24 mouse cellular contexts compared by ENCODE assay signal in genomic region chr11:3544409-3544808, GRCm38 (mm10). TPM values are rescaled to one million over a fixed set of nuclear protein-coding genes. Genes with fewer than 3 reads are reported as not detected.
DNase-seq lines count a peak whose midpoint lies in the region; ATAC-seq and TF ChIP-seq lines count a peak whose summit lies in the region.
"Had no signal": no experiment of that assay in that cellular context is flagged by ENCODE, and none has a peak within 500 bp of the region (broad histone marks: within the 10 kb centered on the region; RNA-seq: fewer than 3 reads in every experiment).

No protein-coding gene starts in this region.

- no peak for ATAC-seq in midbrain, postnatal 0 days (ENCODE audit: low FRiP score)
- no peak for ATAC-seq in midbrain, embryonic 15.5 days (replicated peaks)
- ATAC-seq: forebrain, embryonic 14.5 days had no signal

- no peak for DNase-seq in heart, adult 2 months
- DNase-seq in heart, adult 18-20 months = no peak
- no peak for DNase-seq in liver, adult 2 months (ENCODE audit: extremely low read depth, low read depth, low spot score)
- DNase-seq in liver (no peak), ZHBTc4 (ENCODE audit: low read depth, low spot score) (peak; percentile 35)
- no peak for DNase-seq in midbrain, postnatal 0 days (ENCODE audit: low spot score)
- DNase-seq in right cerebral cortex, postnatal 4 days = no peak
- DNase-seq: adrenal gland, postnatal 10 days; cerebellum, adult 8-10 months; cerebellum, postnatal 36 days; heart, postnatal 14 days; kidney, adult 8-10 months; kidney, postnatal 14 days; left cerebral cortex, postnatal 4 days; lung, adult 2 months; thymus, adult 18-20 months; thymus, postnatal 25 days had no signal

- H3K4me3 ChIP-seq in heart, adult 2 months = no peak overlapping the region
- no peak overlapping the region for H3K4me3 ChIP-seq in liver, adult 2 months (ENCODE audit: insufficient read depth, low read depth, low read length)
- H3K4me3 ChIP-seq in midbrain, postnatal 0 days (ENCODE audit: low read depth, low read length) = no peak overlapping the region
- no peak overlapping the region for H3K4me3 ChIP-seq in midbrain, embryonic 15.5 days
- H3K4me3 ChIP-seq: hindbrain, embryonic 10.5 days; hindbrain, embryonic 15.5 days; neural tube, embryonic 13.5 days had no signal

- TF ChIP-seq POLR2A in heart, adult 2 months (IDR thresholded peaks at IDR 0.05; ENCODE audit: insufficient read depth, low read depth, low read length) = no peak
- no peak for TF ChIP-seq POLR2A in liver, adult 2 months (IDR thresholded peaks at IDR 0.05; ENCODE audit: extremely low read depth, insufficient read depth, low read length)

- H3K27me3 ChIP-seq in heart, adult 2 months (ENCODE audit: control insufficient read depth, insufficient read depth, low read length) = no peaks in the 10 kb centered on the region
- H3K27me3 ChIP-seq in liver, adult 2 months (ENCODE audit: control insufficient read depth, insufficient read depth, low read length) = no peaks in the 10 kb centered on the region
- no peaks in the 10 kb centered on the region for H3K27me3 ChIP-seq in midbrain, postnatal 0 days (ENCODE audit: insufficient read depth, low read length)
- no peaks in the 10 kb centered on the region for H3K27me3 ChIP-seq in midbrain, embryonic 15.5 days (replicated peaks)
- H3K27me3 ChIP-seq: hindbrain, embryonic 15.5 days; neural tube, embryonic 13.5 days had no signal

- no peak overlapping the region for H3K27ac ChIP-seq in heart, adult 2 months
- H3K27ac ChIP-seq in liver, adult 2 months (replicated peaks; ENCODE audit: insufficient read depth, low read depth, low read length) = no peak overlapping the region
- H3K27ac ChIP-seq in midbrain, postnatal 0 days (ENCODE audit: low read depth, low read length) = no peak overlapping the region
- H3K27ac ChIP-seq in midbrain, embryonic 15.5 days = no peak overlapping the region
- H3K27ac ChIP-seq: hindbrain, embryonic 10.5 days; hindbrain, embryonic 15.5 days; neural tube, embryonic 13.5 days had no signal

- WGBS in heart, adult 2 months = 97% methylated on average over 5 of the region's 5 CpGs
- WGBS in liver, adult 2 months = 98% methylated on average over 5 of the region's 5 CpGs
- WGBS in midbrain, postnatal 0 days = 94% methylated on average over 5 of the region's 5 CpGs
- WGBS in midbrain, embryonic 15.5 days = 93% methylated on average over 5 of the region's 5 CpGs

- no peaks in the 10 kb centered on the region for H3K79me2 ChIP-seq in heart, adult 2 months (replicated peaks; ENCODE audit: control insufficient read depth, insufficient read depth, low read length)
- H3K79me2 ChIP-seq in liver, adult 2 months (ENCODE audit: control insufficient read depth, insufficient read depth, low read length) = no peaks in the 10 kb centered on the region

- no peak overlapping the region for H3K9ac ChIP-seq in heart, adult 2 months (ENCODE audit: low read depth, low read length)
- no peak overlapping the region for H3K9ac ChIP-seq in liver, adult 2 months (ENCODE audit: low read depth, low read length)
- no peak overlapping the region for H3K9ac ChIP-seq in midbrain, postnatal 0 days (replicated peaks; ENCODE audit: low read length, poor library complexity, severe bottlenecking)
- H3K9ac ChIP-seq in midbrain, embryonic 15.5 days = no peak overlapping the region
- H3K9ac ChIP-seq: hindbrain, embryonic 15.5 days; neural tube, embryonic 13.5 days had no signal

- TF ChIP-seq CTCF in heart, adult 2 months (IDR thresholded peaks at IDR 0.05) = peak; percentile 47
- TF ChIP-seq CTCF in liver, adult 2 months (IDR thresholded peaks at IDR 0.05; ENCODE audit: low read depth, low read length) = 0 out of 2 replicates have a peak, but pooled peaks have one; percentile 16
- TF ChIP-seq CTCF in midbrain, postnatal 0 days (IDR thresholded peaks at IDR 0.05) = peak; percentile 26; the same call in 1 of the 2 replicates

- H3K9me3 ChIP-seq in midbrain, postnatal 0 days (ENCODE audit: low read length) = no peaks in the 10 kb centered on the region
- no peaks in the 10 kb centered on the region for H3K9me3 ChIP-seq in midbrain, embryonic 15.5 days
- H3K9me3 ChIP-seq: hindbrain, embryonic 15.5 days had no signal

- no peaks in the 10 kb centered on the region for H3K36me3 ChIP-seq in heart, adult 2 months (ENCODE audit: control insufficient read depth, insufficient read depth, low read length)
- H3K36me3 ChIP-seq in liver, adult 2 months (ENCODE audit: control insufficient read depth, insufficient read depth, low read length) = no peaks in the 10 kb centered on the region
- H3K36me3 ChIP-seq in midbrain, postnatal 0 days (ENCODE audit: insufficient read depth, low read length) = no peaks in the 10 kb centered on the region
- no peaks in the 10 kb centered on the region for H3K36me3 ChIP-seq in midbrain, embryonic 15.5 days (replicated peaks)
- H3K36me3 ChIP-seq: hindbrain, embryonic 10.5 days; hindbrain, embryonic 15.5 days; neural tube, embryonic 13.5 days had no signal

- TF ChIP-seq EP300 in heart, adult 2 months (IDR thresholded peaks at IDR 0.05; ENCODE audit: insufficient read depth, low read depth, low read length) = no peak

- intact Hi-C loops in heart, adult 2 months (cut with DNase I) = no loop called here

- H3K4me1 ChIP-seq in heart, adult 2 months (ENCODE audit: control insufficient read depth, insufficient read depth, low read length) = peaks cover 6% of the 10 kb centered on the region; the same call in 1 of the 2 replicates
- no peaks in the 10 kb centered on the region for H3K4me1 ChIP-seq in liver, adult 2 months (ENCODE audit: control insufficient read depth, insufficient read depth, low read length)
- no peaks in the 10 kb centered on the region for H3K4me1 ChIP-seq in midbrain, postnatal 0 days (ENCODE audit: insufficient read depth, low read length)
- H3K4me1 ChIP-seq in midbrain, embryonic 15.5 days = no peaks in the 10 kb centered on the region
- H3K4me1 ChIP-seq: hindbrain, embryonic 15.5 days had no signal

- H3K4me2 ChIP-seq in midbrain, postnatal 0 days (ENCODE audit: low read depth, low read length, poor library complexity, severe bottlenecking) = no peak overlapping the region
- H3K4me2 ChIP-seq in midbrain, embryonic 15.5 days = no peak overlapping the region
- H3K4me2 ChIP-seq: hindbrain, embryonic 15.5 days; midbrain, embryonic 11.5 days; neural tube, embryonic 13.5 days had no signal

RNA-seq across cellular contexts. Expression of gene Smtn, which starts 4.0 kb away (rescaled TPM):
- total RNA-seq in heart, adult 2 months (2021) = 100 to 1,000 TPM; 137 to 154 TPM
- 159 and 167 TPM in 2 replicates for polyA plus RNA-seq in heart, adult 2 months (2012; rRNA removed)
- total RNA-seq in heart, adult 18-20 months (2021) = 100 to 1,000 TPM; 139 to 154 TPM
- 2.2 and 4.4 TPM in 2 replicates for total RNA-seq in liver, adult 2 months (2014; rRNA removed)
- polyA plus RNA-seq in liver, adult 2 months (2012; rRNA removed) = 2.8 and 2.9 TPM in 2 replicates
- 7.3 and 9.9 TPM in 2 replicates for total RNA-seq in midbrain, postnatal 0 days (2014; rRNA removed)
- polyA plus RNA-seq in midbrain, postnatal 0 days (2015; fragmentation: Nextera tagmentation; extraction: Ambion mirVana) = 8.0 and 8.1 TPM in 2 replicates
- polyA plus RNA-seq in midbrain, embryonic 15.5 days (2015; fragmentation: Nextera tagmentation; extraction: Ambion mirVana) = 16.0 and 17.9 TPM in 2 replicates

RNA-seq across cellular contexts. Expression of gene Selenom, which starts 29.9 kb away (rescaled TPM):
- 10 to 100 TPM; 41.7 to 42.8 TPM for total RNA-seq in heart, adult 2 months (2021)
- 67.8 and 78.3 TPM in 2 replicates for polyA plus RNA-seq in heart, adult 2 months (2012; rRNA removed)
- total RNA-seq in heart, adult 18-20 months (2021) = 10 to 100 TPM; 39.8 to 40.3 TPM
- total RNA-seq in liver, adult 2 months (2014; rRNA removed) = 2.4 and 2.6 TPM in 2 replicates
- 6.3 and 6.7 TPM in 2 replicates for polyA plus RNA-seq in liver, adult 2 months (2012; rRNA removed)
- 244 and 290 TPM in 2 replicates for total RNA-seq in midbrain, postnatal 0 days (2014; rRNA removed)
- polyA plus RNA-seq in midbrain, postnatal 0 days (2015; fragmentation: Nextera tagmentation; extraction: Ambion mirVana) = 298 and 349 TPM in 2 replicates
- 72.7 and 75.6 TPM in 2 replicates for polyA plus RNA-seq in midbrain, embryonic 15.5 days (2015; fragmentation: Nextera tagmentation; extraction: Ambion mirVana)

RNA-seq across cellular contexts. Expression of gene Inpp5j, which starts 39.8 kb away (rescaled TPM):
- 10 to 100 TPM; 23.4 to 23.6 TPM for total RNA-seq in heart, adult 2 months (2021)
- polyA plus RNA-seq in heart, adult 2 months (2012; rRNA removed) = 20.1 and 22.2 TPM in 2 replicates
- 10 to 100 TPM; 16.7 to 18.2 TPM for total RNA-seq in heart, adult 18-20 months (2021)
- total RNA-seq in liver, adult 2 months (2014; rRNA removed) = not detected in 2 replicates
- 0.05 and 0.07 TPM in 2 replicates for polyA plus RNA-seq in liver, adult 2 months (2012; rRNA removed)
- 10.5 and 10.6 TPM in 2 replicates for total RNA-seq in midbrain, postnatal 0 days (2014; rRNA removed)
- 17.3 and 19.3 TPM in 2 replicates for polyA plus RNA-seq in midbrain, postnatal 0 days (2015; fragmentation: Nextera tagmentation; extraction: Ambion mirVana)
- polyA plus RNA-seq in midbrain, embryonic 15.5 days (2015; fragmentation: Nextera tagmentation; extraction: Ambion mirVana) = 7.5 and 7.9 TPM in 2 replicates

RNA-seq across cellular contexts. Expression of gene Pla2g3, which starts 56.3 kb away (rescaled TPM):
- under 1 TPM in 1 of 2 experiments, not detected in 1; 0.09 TPM for total RNA-seq in heart, adult 2 months (2021)
- 0.23 and 0.25 TPM in 2 replicates for polyA plus RNA-seq in heart, adult 2 months (2012; rRNA removed)
- total RNA-seq in heart, adult 18-20 months (2021) = under 1 TPM; 0.10 to 0.13 TPM
- total RNA-seq in liver, adult 2 months (2014; rRNA removed) = not detected in 2 replicates
- 0.06 TPM in 1 of 2 replicates, not detected in the other for polyA plus RNA-seq in liver, adult 2 months (2012; rRNA removed)
- 27.4 and 33.1 TPM in 2 replicates for total RNA-seq in midbrain, postnatal 0 days (2014; rRNA removed)
- 15.4 and 20.1 TPM in 2 replicates for polyA plus RNA-seq in midbrain, postnatal 0 days (2015; fragmentation: Nextera tagmentation; extraction: Ambion mirVana)
- 1.3 TPM in 2 replicates for polyA plus RNA-seq in midbrain, embryonic 15.5 days (2015; fragmentation: Nextera tagmentation; extraction: Ambion mirVana)
- total RNA-seq: gastrocnemius, adult 18-20 months had no signal

Comparison
In these comparisons a context has a peak if more than half of its experiments do, and no peak if none do; other contexts are left out.
1. RNA of gene Smtn, which starts 4.0 kb away (total RNA-seq): 139 to 154 TPM in heart, adult 18-20 months and 137 to 154 TPM in heart, adult 2 months; 7.3 to 9.9 TPM in midbrain, postnatal 0 days and 2.2 to 4.4 TPM in liver, adult 2 months; every median in the first group is over 10 times any median in the second.
2. RNA of gene Selenom, which starts 29.9 kb away (total RNA-seq): 244 to 290 TPM in midbrain, postnatal 0 days, 41.7 to 42.8 TPM in heart, adult 2 months and 39.8 to 40.3 TPM in heart, adult 18-20 months; 2.4 to 2.6 TPM in liver, adult 2 months; every median in the first group is over 10 times any median in the second.
3. RNA of gene Inpp5j, which starts 39.8 kb away (total RNA-seq): 23.4 to 23.6 TPM in heart, adult 2 months, 16.7 to 18.2 TPM in heart, adult 18-20 months and 10.5 to 10.6 TPM in midbrain, postnatal 0 days; not detected in liver, adult 2 months; every median in the first group is over 10 times any median in the second.
4. Peak in every context shown above with its lines, with median percentiles within 50 percentile points of each other: CTCF ChIP-seq.